Mouse (Mus musculus) liver, embryonic 13.5 days (tissue): ENCODE data around the gene Eddm3b. TPM values are rescaled to one million over a fixed set of nuclear protein-coding genes. Genes with fewer than 3 reads are reported as not detected.

ENCODE experiments used
- ATAC-seq: fragments of 200-750 bp; cut with Nextera tagmentation; 2 replicates; pipeline ENCODE4 v1.8.0; 2017; ENCODE audit warnings: low read depth, mild to moderate bottlenecking, moderate number of reproducible peaks, moderate library complexity
- DNase-seq: peaks from one replicate; pipeline ENCODE4 v3.0.0; 2022
- H3K27ac ChIP-seq: fragments of 300-500 bp; sonication (generic); 2 replicates; pipeline ENCODE4 v1.5.1; 2015; ENCODE audit warnings: moderate library complexity, mild to moderate bottlenecking, inconsistent platforms
- H3K27me3 ChIP-seq: fragments of 300-500 bp; sonication (generic); 2 replicates; pipeline ENCODE4 v1.6.1; 2015; ENCODE audit warnings: mild to moderate bottlenecking, inconsistent platforms
- H3K36me3 ChIP-seq: fragments of 300-500 bp; sonication (generic); 2 replicates; pipeline ENCODE4 v1.6.1; 2015; ENCODE audit warnings: mild to moderate bottlenecking, inconsistent platforms
- H3K4me1 ChIP-seq: fragments of 300-500 bp; sonication (generic); replicated peaks from 2 replicates; pipeline ENCODE4 v1.6.1; 2015; ENCODE audit warnings: inconsistent platforms
- H3K4me2 ChIP-seq: fragments of 300-500 bp; sonication (generic); 2 replicates; pipeline ENCODE4 v1.6.1; 2015; ENCODE audit warnings: inconsistent platforms, mild to moderate bottlenecking, moderate library complexity
- H3K4me3 ChIP-seq: fragments of 300-500 bp; sonication (generic); replicated peaks from 2 replicates; pipeline ENCODE4 v1.5.1; 2015; ENCODE audit warnings: mild to moderate bottlenecking, inconsistent platforms
- H3K9ac ChIP-seq: fragments of 300-500 bp; sonication (generic); 2 replicates; pipeline ENCODE4 v1.6.1; 2015; ENCODE audit warnings: mild to moderate bottlenecking, inconsistent platforms
- H3K9me3 ChIP-seq: fragments of 300-500 bp; sonication (generic); replicated peaks from 2 replicates; pipeline ENCODE4 v1.6.1; 2016; ENCODE audit warnings: inconsistent platforms
- WGBS: fragments of 180-500 bp; shearing (Covaris S2); methylation state at CpG from one replicate; pipeline ENCODE4 v1.1.7; 2015; ENCODE audit not compliant: insufficient replicate concordance; 5-methylcytosine and 5-hydroxymethylcytosine counted together
- polyA plus RNA-seq: library from polyadenylated mRNA; unstranded; fragments of >200 nt; fragmentation: Nextera tagmentation; extraction: Ambion mirVana; gene quantifications from 2 replicates; pipeline ENCODE4 v1.2.1, GENCODE M21; 2015

The Eddm3b gene
- polyA plus RNA-seq, 1 experiment from 2014 or later, result not detected

- Histone ChIP-seq H3K27me3 (peaks cover 7% of the 10 kb centered on the region), H3K9ac (peak overlapping the region; percentile 71), H3K4me3 (peak overlapping the region; percentile 75), H3K27ac (peak overlapping the region; percentile 84), H3K36me3 (no peaks in the 10 kb centered on the region), H3K9me3 (no peaks in the 10 kb centered on the region), H3K4me1 (peaks cover 76% of the 10 kb centered on the region), H3K4me2 (peak overlapping the region; percentile 86)
- WGBS, result under 1% methylated on average over 23 of the region's 23 CpGs
- DNase-seq, result peak; percentile 83
- peak; percentile 44 for ATAC-seq
Observed at GRCm38 (mm10) chr14:51088166-51088969, 25.9 kb upstream of the Eddm3b start.

- under 1% methylated on average over 34 of the region's 34 CpGs for WGBS
Observed at GRCm38 (mm10) chr14:51088970-51089673, 25.1 kb upstream of the Eddm3b start.

GRCm38 (mm10) chr14:51089674-51090076 is 24.6 kb upstream of the Eddm3b start:
- Histone ChIP-seq H3K27ac (peak overlapping the region; percentile 84), H3K36me3 (no peaks in the 10 kb centered on the region), H3K4me1 (peaks cover 75% of the 10 kb centered on the region), H3K27me3 (no peaks in the 10 kb centered on the region), H3K9me3 (no peaks in the 10 kb centered on the region), H3K4me3 (peak overlapping the region; percentile 75), H3K4me2 (peak overlapping the region; percentile 86), H3K9ac (peak overlapping the region; percentile 71)
- WGBS, result under 1% methylated on average over 15 of the region's 15 CpGs
- ATAC-seq (no peak), DNase-seq (no peak)

More at GRCm38 (mm10) chr14:51088970-51089673, 25.1 kb upstream of the Eddm3b start:
- peak overlapping the region; percentile 86 for H3K4me2 ChIP-seq
- no peaks in the 10 kb centered on the region for H3K27me3 ChIP-seq
- ATAC-seq (peak; percentile 92), DNase-seq (peak; percentile 89)
- peak overlapping the region; percentile 75 for H3K4me3 ChIP-seq
- H3K4me1 ChIP-seq, result peaks cover 76% of the 10 kb centered on the region
- peak overlapping the region; percentile 84 for H3K27ac ChIP-seq
- no peaks in the 10 kb centered on the region for H3K36me3 ChIP-seq
- peak overlapping the region; percentile 71 for H3K9ac ChIP-seq
- no peaks in the 10 kb centered on the region for H3K9me3 ChIP-seq

GRCm38 (mm10) chr14:51090077-51090781 is 24.0 kb upstream of the Eddm3b start:
- DNase-seq (peak; percentile 66), ATAC-seq (0 out of 2 replicates have a peak, but pooled peaks have one; percentile 6)
- Histone ChIP-seq H3K4me2 (peak overlapping the region; percentile 86), H3K27ac (peak overlapping the region; percentile 84), H3K9ac (peak overlapping the region; percentile 71), H3K36me3 (no peaks in the 10 kb centered on the region), H3K4me3 (peak overlapping the region; percentile 75), H3K9me3 (no peaks in the 10 kb centered on the region), H3K27me3 (no peaks in the 10 kb centered on the region), H3K4me1 (peaks cover 75% of the 10 kb centered on the region)
- under 1% methylated on average over 27 of the region's 27 CpGs for WGBS

GRCm38 (mm10) chr14:51090921-51091900 is 23.0 kb upstream of the Eddm3b start, which contains the start of the genes Rnase4 and Ang:
Rnase4 (plus strand) TSS chr14:51091077.
Ang (plus strand) TSS chr14:51091150.
- H3K27ac ChIP-seq, result peak within 1 kb of the TSS; percentile 84
- peaks cover 73% of the 10 kb centered on the region for H3K4me1 ChIP-seq
- WGBS, result 7% methylated on average over 33 of the region's 33 CpGs
- H3K9me3 ChIP-seq, result no peaks in the 10 kb centered on the region
- H3K9ac ChIP-seq, result peak within 1 kb of the TSS; percentile 71
- no peaks in the 10 kb centered on the region for H3K36me3 ChIP-seq
- no peaks in the 10 kb centered on the region for H3K27me3 ChIP-seq
- no peak for DNase-seq
- ATAC-seq, result no peak
- H3K4me3 ChIP-seq, result peak within 1 kb of the TSS; percentile 75
- H3K4me2 ChIP-seq, result peak within 1 kb of the TSS; percentile 86

GRCm38 (mm10) chr14:51092073-51092620 is 22.1 kb upstream of the Eddm3b start:
- Histone ChIP-seq H3K4me2 (peak overlapping the region; percentile 86), H3K9ac (no peak overlapping the region), H3K36me3 (no peaks in the 10 kb centered on the region), H3K27me3 (no peaks in the 10 kb centered on the region), H3K4me1 (peaks cover 66% of the 10 kb centered on the region), H3K27ac (no peak overlapping the region), H3K9me3 (no peaks in the 10 kb centered on the region), H3K4me3 (no peak overlapping the region)
- ATAC-seq (no peak), DNase-seq (no peak)
- WGBS, result 44% methylated on average over 8 of the region's 8 CpGs

GRCm38 (mm10) chr14:51093496-51093895 is 20.7 kb upstream of the Eddm3b start:
- DNase-seq (no peak), ATAC-seq (no peak)
- H3K27me3 ChIP-seq, result no peaks in the 10 kb centered on the region
- no peak overlapping the region for H3K4me2 ChIP-seq
- H3K9ac ChIP-seq, result no peak overlapping the region
- H3K4me1 ChIP-seq, result peaks cover 59% of the 10 kb centered on the region
- 13% methylated on average over 3 of the region's 3 CpGs for WGBS
- H3K9me3 ChIP-seq, result no peaks in the 10 kb centered on the region
- H3K4me3 ChIP-seq, result no peak overlapping the region
- H3K36me3 ChIP-seq, result no peaks in the 10 kb centered on the region
- H3K27ac ChIP-seq, result peak overlapping the region; percentile 7; the same call in 1 of the 2 replicates

- Histone ChIP-seq H3K9ac (no peak overlapping the region), H3K9me3 (no peaks in the 10 kb centered on the region), H3K27ac (peak overlapping the region; percentile 7; the same call in 1 of the 2 replicates), H3K4me1 (peaks cover 53% of the 10 kb centered on the region), H3K36me3 (no peaks in the 10 kb centered on the region), H3K27me3 (no peaks in the 10 kb centered on the region), H3K4me2 (no peak overlapping the region), H3K4me3 (no peak overlapping the region)
- 57% methylated on average over 5 of the region's 5 CpGs for WGBS
- DNase-seq, result no peak
- ATAC-seq, result no peak
Observed at GRCm38 (mm10) chr14:51094096-51094875, 19.9 kb upstream of the Eddm3b start.

- H3K36me3 ChIP-seq, result no peaks in the 10 kb centered on the region
- H3K27me3 ChIP-seq, result no peaks in the 10 kb centered on the region
- peaks cover 53% of the 10 kb centered on the region for H3K4me1 ChIP-seq
- no peak overlapping the region for H3K27ac ChIP-seq
- no peak for DNase-seq
- H3K4me2 ChIP-seq, result no peak overlapping the region
- no peaks in the 10 kb centered on the region for H3K9me3 ChIP-seq
- no peak for ATAC-seq
- no peak overlapping the region for H3K4me3 ChIP-seq
- WGBS, result 58% methylated on average over 9 of the region's 9 CpGs
- no peak overlapping the region for H3K9ac ChIP-seq
Observed at GRCm38 (mm10) chr14:51094921-51095320, 19.3 kb upstream of the Eddm3b start.
